Mouse (Mus musculus) spleen, adult 2 months (tissue): ENCODE measurements around the gene Arid3b.

Experiments
- CTCF ChIP-seq: fragments of 200-500 bp; IDR thresholded peaks from 2 replicates; pipeline ENCODE4 v1.5.1; 2011; ENCODE audit warnings: mild to moderate bottlenecking, inconsistent platforms; ENCODE audit not compliant: insufficient read depth, insufficient read length, insufficient replicate concordance; ENCODE audit errors: extremely low read depth
- POLR2A ChIP-seq: fragments of 200-500 bp; IDR thresholded peaks from 2 replicates; pipeline ENCODE4 v1.6.1; 2011; ENCODE audit warnings: low read depth, low read length, inconsistent platforms

- no peak for TF ChIP-seq CTCF
- TF ChIP-seq POLR2A, result no peak
These were observed 1.8 kb downstream of the Arid3b start for GRCm38 (mm10) chr9:57834629-57835417.
